Mouse (Mus musculus): ENCODE data around the gene Hpdl. TPM values are rescaled to one million over a fixed set of nuclear protein-coding genes. Genes with fewer than 3 reads are reported as not detected.

The Hpdl gene
- 0.49 and 0.50 TPM in 2 replicates for polyA plus RNA-seq (2012; rRNA removed)

DNA sequence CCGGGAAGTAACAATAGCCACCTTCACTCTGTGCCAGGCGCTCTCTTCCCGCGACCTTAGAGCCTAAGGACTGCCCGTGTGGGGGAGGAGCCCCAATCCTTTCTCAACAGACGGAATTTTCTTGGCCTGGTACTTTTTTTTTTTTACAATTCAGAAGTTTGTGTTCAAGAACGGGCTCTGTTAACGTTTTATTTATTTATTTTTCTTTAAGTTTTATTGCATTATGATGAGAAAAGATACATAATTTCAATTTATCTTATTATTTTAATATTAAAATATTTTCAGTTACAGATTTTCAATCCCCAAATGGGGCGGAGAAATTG lies at the start of gene Hpdl:
Gene Hpdl, minus strand, starts transcription at position 14 of the 323 bp plus-strand sequence.

DNA sequence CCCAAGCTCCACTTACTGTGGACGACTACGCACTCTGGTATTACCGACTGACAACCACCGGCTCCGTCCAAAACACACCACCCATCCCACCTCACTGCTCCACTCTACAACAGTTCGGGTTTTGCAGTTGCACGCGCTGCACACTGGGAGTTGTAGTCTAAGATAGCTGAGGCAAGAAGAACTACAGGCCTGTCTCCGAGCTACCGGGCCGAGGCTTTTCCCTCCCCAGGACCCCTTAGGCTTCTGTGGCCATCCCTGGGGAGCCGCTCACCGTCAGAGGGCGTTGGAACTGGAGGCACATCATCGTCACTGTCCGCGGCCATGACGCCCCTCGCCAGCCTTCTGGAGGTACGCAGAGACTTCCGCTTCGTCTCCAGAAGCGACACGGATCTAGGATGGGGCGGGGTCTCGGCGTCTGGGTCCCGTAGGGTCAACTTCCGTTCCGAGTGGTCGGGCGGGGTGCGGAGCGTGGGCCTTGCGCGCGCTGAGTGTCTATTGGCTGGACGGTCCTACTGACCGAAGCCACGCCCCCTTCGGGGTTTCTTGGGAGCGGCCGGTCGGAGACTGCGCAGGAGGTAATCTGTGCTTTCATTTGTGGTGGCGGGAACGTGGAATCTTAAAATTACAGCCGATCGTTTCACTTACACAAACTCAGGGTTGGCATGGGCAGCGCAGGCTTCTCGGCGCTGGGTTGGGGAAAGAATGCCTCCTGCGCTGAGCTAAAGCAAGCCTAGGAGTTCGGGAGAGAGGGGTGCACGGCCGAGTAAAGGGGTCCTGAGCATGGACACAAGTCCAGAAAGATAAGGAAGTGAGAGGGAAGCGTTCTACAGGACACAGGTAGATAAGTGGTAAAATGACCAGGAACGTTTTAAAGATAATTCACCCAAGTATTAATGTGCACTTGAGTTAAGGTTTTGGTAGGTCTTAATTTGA lies 14.0 kb downstream of the Hpdl start, which contains the start of the genes Toe1 and Mutyh:
Gene Toe1, minus strand, starts transcription at position 444 of the 933 bp plus-strand sequence.
Gene Mutyh, plus strand, starts transcription at position 527 of the 933 bp plus-strand sequence.

Other genes with a start within 250 kb of the Hpdl start
- 4.4 and 5.0 TPM in 2 replicates for gene Ccdc17, start 225.1 kb downstream of the Hpdl start, polyA plus RNA-seq (2012; rRNA removed)
- 159 and 176 TPM in 2 replicates for gene Nasp, start 193.8 kb downstream of the Hpdl start, polyA plus RNA-seq (2012; rRNA removed)
- 627 and 659 TPM in 2 replicates for gene Akr1a1, start 170.0 kb downstream of the Hpdl start, polyA plus RNA-seq (2012; rRNA removed)
- gene Prdx1, start 136.2 kb downstream of the Hpdl start, polyA plus RNA-seq (2012; rRNA removed), result 249 and 273 TPM in 2 replicates
- gene Mmachc, start 113.3 kb downstream of the Hpdl start, polyA plus RNA-seq (2012; rRNA removed), result 21.2 and 24.2 TPM in 2 replicates
- gene Ccdc163, start 113.2 kb downstream of the Hpdl start, polyA plus RNA-seq (2012; rRNA removed), result 38.7 and 43.2 TPM in 2 replicates
- gene Tesk2, start 100.8 kb downstream of the Hpdl start, polyA plus RNA-seq (2012; rRNA removed), result 4.9 and 5.1 TPM in 2 replicates
- gene Toe1, start 14.1 kb downstream of the Hpdl start, polyA plus RNA-seq (2012; rRNA removed), result 36.1 and 39.4 TPM in 2 replicates
- gene Mutyh, start 14.0 kb downstream of the Hpdl start, polyA plus RNA-seq (2012; rRNA removed), result 20.2 and 20.6 TPM in 2 replicates
- gene Zswim5, start 55.7 kb upstream of the Hpdl start, polyA plus RNA-seq (2012; rRNA removed), result 22.0 and 27.1 TPM in 2 replicates
- 59.3 and 62.9 TPM in 2 replicates for gene Urod, start 172.7 kb upstream of the Hpdl start, polyA plus RNA-seq (2012; rRNA removed)
- 51.7 and 57.8 TPM in 2 replicates for gene Hectd3, start 173.6 kb upstream of the Hpdl start, polyA plus RNA-seq (2012; rRNA removed)
- gene Eif2b3, start 197.7 kb upstream of the Hpdl start, polyA plus RNA-seq (2012; rRNA removed), result 31.6 and 32.5 TPM in 2 replicates